Mouse (Mus musculus) kidney, postnatal 4 days (tissue): ENCODE measurements at regions not wholly inside any gene's neighbourhood (a gene's known extent, or its start where the extent isn't known, plus 50 kb on each side); places are given as distances from the start of the nearest gene placed in this dataset.
A peak's percentile ranks its signal among the peaks of the same experiment; 100 is the strongest.
"Not testable (repeated sequence)": the region's sequence is repeated elsewhere in the genome, so short reads cannot be mapped to it uniquely, and the experiment has no call there.

Experiments
- DNase-seq, 2 experiments: peaks; one replicate each; pipeline ENCODE4 v3.0.0; 2021; ENCODE audit warnings: mixed read lengths in 2 of 2

GRCm38 (mm10) chr8:7323067-7323675 lies 1337.9 kb downstream of the Efnb2 start:
- no peak for DNase-seq

- no peak for DNase-seq
Observed at GRCm38 (mm10) chr8:7322376-7323066, 1338.5 kb downstream of the Efnb2 start.

GRCm38 (mm10) chr8:7316806-7317355 lies 1344.2 kb downstream of the Efnb2 start:
- DNase-seq, result no peak

- no peak for DNase-seq
Observed at GRCm38 (mm10) chr8:7309239-7309638, 1351.8 kb downstream of the Efnb2 start.

- no peak for DNase-seq
Observed at GRCm38 (mm10) chr8:7289361-7289760, 1371.7 kb downstream of the Efnb2 start.

- DNase-seq, result no peak
Observed at GRCm38 (mm10) chr8:7286581-7286980, 1374.5 kb downstream of the Efnb2 start.

- no peak for DNase-seq
Observed at GRCm38 (mm10) chr8:7267406-7267805, 1393.6 kb downstream of the Efnb2 start.

GRCm38 (mm10) chr8:7254336-7254735 lies 1406.7 kb downstream of the Efnb2 start:
- DNase-seq, result not testable (repeated sequence)

- DNase-seq, result no peak
Observed at GRCm38 (mm10) chr8:7240321-7240720, 1420.7 kb downstream of the Efnb2 start.

GRCm38 (mm10) chr8:7234006-7234405 lies 1427.0 kb downstream of the Efnb2 start:
- no peak for DNase-seq

GRCm38 (mm10) chr8:7219300-7219699 lies 1441.7 kb downstream of the Efnb2 start:
- no peak for DNase-seq

- DNase-seq, result no peak
Observed at GRCm38 (mm10) chr8:7207178-7207577, 1453.9 kb downstream of the Efnb2 start.

- no peak for DNase-seq
Observed at GRCm38 (mm10) chr8:7206596-7206995, 1454.4 kb downstream of the Efnb2 start.

GRCm38 (mm10) chr8:7205086-7205485 lies 1456.0 kb downstream of the Efnb2 start:
- no peak for DNase-seq

- no peak for DNase-seq
Observed at GRCm38 (mm10) chr8:7190726-7191125, 1470.3 kb downstream of the Efnb2 start.

- no peak for DNase-seq
Observed at GRCm38 (mm10) chr8:7163361-7163760, 1497.7 kb downstream of the Efnb2 start.

- peak in 1 of 2 experiments; percentile 1 for DNase-seq
Observed at GRCm38 (mm10) chr8:7131746-7132145, 1529.3 kb downstream of the Efnb2 start.

GRCm38 (mm10) chr8:7108849-7109248 lies 1552.2 kb downstream of the Efnb2 start:
- DNase-seq, result no peak

- DNase-seq, result no peak
Observed at GRCm38 (mm10) chr8:7097577-7097976, 1563.5 kb downstream of the Efnb2 start.

- no peak for DNase-seq
Observed at GRCm38 (mm10) chr8:7092831-7093230, 1568.2 kb downstream of the Efnb2 start.

- no peak for DNase-seq
Observed at GRCm38 (mm10) chr8:7088123-7088522, 1572.9 kb downstream of the Efnb2 start.

- no peak for DNase-seq
Observed at GRCm38 (mm10) chr8:7060255-7060656, 1600.8 kb downstream of the Efnb2 start.

- peak; percentile 4 for DNase-seq
Observed at GRCm38 (mm10) chr8:7026247-7026844, 1634.7 kb downstream of the Efnb2 start.

- no peak for DNase-seq
Observed at GRCm38 (mm10) chr8:7024336-7024735, 1636.7 kb downstream of the Efnb2 start.
